ENCODE assay signal across 9 mouse cellular contexts in genomic region chr5:114174639-114175038, GRCm38 (mm10). TPM values are rescaled to one million over a fixed set of nuclear protein-coding genes. Genes with fewer than 3 reads are reported as not detected.
A peak's percentile ranks its signal among the peaks of the same experiment; 100 is the strongest.
DNase-seq lines count a peak whose midpoint lies in the region; ATAC-seq and TF ChIP-seq lines count a peak whose summit lies in the region.
"Had no signal": no experiment of that assay in that cellular context is flagged by ENCODE, and none has a peak within 500 bp of the region (broad histone marks: within the 10 kb centered on the region; RNA-seq: fewer than 3 reads in every experiment).

No protein-coding gene starts in this region.

- intact Hi-C loops in heart, postnatal 25 days (cut with DNase I), result loop anchor here (5.0 kb wide), 2 partner anchors 37 to 203 kb away; no protein-coding TSS in a partner anchor
- intact Hi-C loops in left cerebral cortex, postnatal 36 days (cut with DNase I), result loop anchor here (10.0 kb wide), 1 partner anchor 130 kb away; no protein-coding TSS in a partner anchor

- TF ChIP-seq CTCF in intestine, postnatal 0 days (IDR thresholded peaks at IDR 0.05; ENCODE audit: low read depth), result peak; percentile 61

- H3K27ac ChIP-seq in forebrain, embryonic 14.5 days (ENCODE audit: low read depth, low read length), result no peak overlapping the region
- no peak overlapping the region for H3K27ac ChIP-seq in intestine, postnatal 0 days (ENCODE audit: low read depth, low read length)
- no peak overlapping the region for H3K27ac ChIP-seq in lung, embryonic 16.5 days (ENCODE audit: low read length)

- no peak overlapping the region for H3K4me2 ChIP-seq in forebrain, embryonic 14.5 days (ENCODE audit: low read length)
- H3K4me2 ChIP-seq in intestine, postnatal 0 days (replicated peaks; ENCODE audit: low read depth), result peak overlapping the region; percentile 90
- peak overlapping the region; percentile 33 for H3K4me2 ChIP-seq in lung, embryonic 16.5 days (ENCODE audit: low read depth, low read length)

- no peaks in the 10 kb centered on the region for H3K9me3 ChIP-seq in forebrain, embryonic 14.5 days (replicated peaks; ENCODE audit: control insufficient read depth, low read length)
- H3K9me3 ChIP-seq in intestine, postnatal 0 days (ENCODE audit: control insufficient read depth), result no peaks in the 10 kb centered on the region
- H3K9me3 ChIP-seq in lung, embryonic 16.5 days (ENCODE audit: control insufficient read depth, low read length), result no peaks in the 10 kb centered on the region

- no peak overlapping the region for H3K9ac ChIP-seq in forebrain, embryonic 14.5 days (ENCODE audit: low read length)
- H3K9ac ChIP-seq in intestine, postnatal 0 days (ENCODE audit: low read depth, low read length), result no peak overlapping the region
- H3K9ac ChIP-seq in lung, embryonic 16.5 days (ENCODE audit: low read length), result no peak overlapping the region

- 14% methylated on average over 16 of the region's 16 CpGs for WGBS in forebrain, embryonic 14.5 days
- WGBS in intestine, postnatal 0 days, result 10% methylated on average over 16 of the region's 16 CpGs
- 10% methylated on average over 16 of the region's 16 CpGs for WGBS in lung, embryonic 16.5 days

- peaks cover 6% of the 10 kb centered on the region; the same call in 1 of the 2 replicates for H3K27me3 ChIP-seq in forebrain, embryonic 14.5 days (replicated peaks; ENCODE audit: control insufficient read depth, insufficient read depth, low read length)
- H3K27me3 ChIP-seq in intestine, postnatal 0 days (replicated peaks; ENCODE audit: control insufficient read depth, insufficient read depth, low read length), result 0 out of 2 replicates have a peak, but pooled peaks cover 3% of the 10 kb centered on the region
- H3K27me3 ChIP-seq in lung, embryonic 16.5 days (ENCODE audit: control insufficient read depth, insufficient read depth, low read depth, low read length), result no peaks in the 10 kb centered on the region

- H3K4me3 ChIP-seq in forebrain, embryonic 14.5 days (ENCODE audit: low read depth, low read length), result no peak overlapping the region
- no peak overlapping the region for H3K4me3 ChIP-seq in intestine, postnatal 0 days (ENCODE audit: low read depth, low read length)
- H3K4me3 ChIP-seq in lung, embryonic 16.5 days (ENCODE audit: low read length), result 0 out of 2 replicates have a peak overlapping the region, but pooled peaks have one; percentile 5

- peaks cover 2% of the 10 kb centered on the region; the same call in 1 of the 2 replicates for H3K4me1 ChIP-seq in forebrain, embryonic 14.5 days (ENCODE audit: control insufficient read depth, insufficient read depth, low read length)
- peaks cover 5% of the 10 kb centered on the region; the same call in 1 of the 2 replicates for H3K4me1 ChIP-seq in intestine, postnatal 0 days (replicated peaks; ENCODE audit: control insufficient read depth, insufficient read depth, low read length)
- H3K4me1 ChIP-seq in lung, embryonic 16.5 days (replicated peaks; ENCODE audit: control insufficient read depth, insufficient read depth, low read length), result peaks cover 4% of the 10 kb centered on the region

- no peaks in the 10 kb centered on the region for H3K36me3 ChIP-seq in forebrain, embryonic 14.5 days (ENCODE audit: control insufficient read depth, insufficient read depth, low read length)
- no peaks in the 10 kb centered on the region for H3K36me3 ChIP-seq in intestine, postnatal 0 days (ENCODE audit: control insufficient read depth, insufficient read depth)
- H3K36me3 ChIP-seq in lung, embryonic 16.5 days (ENCODE audit: control insufficient read depth, insufficient read depth, low read length), result no peaks in the 10 kb centered on the region

- no peak for ATAC-seq in forebrain, embryonic 14.5 days
- no peak for ATAC-seq in intestine, postnatal 0 days
- ATAC-seq in lung, embryonic 16.5 days (ENCODE audit: low read depth), result no peak

- peak; percentile 95 for DNase-seq in heart, adult 11 months
- no peak for DNase-seq in heart, postnatal 25 days (ENCODE audit: low spot score)
- peak; percentile 43 for DNase-seq in MEL-GATA-1-ER (ENCODE audit: extremely low read depth, low read depth)
- DNase-seq in forebrain, embryonic 14.5 days (ENCODE audit: low spot score), result peak; percentile 56
- peak; percentile 70 for DNase-seq in testis, postnatal 14 days (ENCODE audit: low spot score)
- no peak for DNase-seq in left cerebral cortex, postnatal 36 days (ENCODE audit: low spot score in 2 of 2)

RNA-seq across cellular contexts. Expression of gene Acacb, which starts 28.3 kb away (rescaled TPM):
- total RNA-seq in heart, postnatal 25 days (2021), result 100 to 1,000 TPM; 182 to 193 TPM
- polyA plus RNA-seq in forebrain, embryonic 14.5 days (2014; fragmentation: Nextera tagmentation; extraction: Ambion mirVana), result 2.4 and 3.7 TPM in 2 replicates
- 0.69 and 1.1 TPM in 2 replicates for polyA plus RNA-seq in intestine, postnatal 0 days (2015; fragmentation: Nextera tagmentation; extraction: Ambion mirVana)
- 2.0 and 2.3 TPM in 2 replicates for polyA plus RNA-seq in lung, embryonic 16.5 days (2015; fragmentation: Nextera tagmentation; extraction: Ambion mirVana)
- total RNA-seq in left cerebral cortex, postnatal 36 days (2021), result 1 to 10 TPM; 3.9 to 6.9 TPM
- total RNA-seq: neutrophil, adult 5-6 weeks had no signal

RNA-seq across cellular contexts. Expression of gene Ung, which starts 44.5 kb away (rescaled TPM):
- 10 to 100 TPM; 29.7 to 32.3 TPM for total RNA-seq in heart, postnatal 25 days (2021)
- 12.1 and 13.3 TPM in 2 replicates for polyA plus RNA-seq in forebrain, embryonic 14.5 days (2014; fragmentation: Nextera tagmentation; extraction: Ambion mirVana)
- 10.0 and 11.4 TPM in 2 replicates for polyA plus RNA-seq in intestine, postnatal 0 days (2015; fragmentation: Nextera tagmentation; extraction: Ambion mirVana)
- polyA plus RNA-seq in lung, embryonic 16.5 days (2015; fragmentation: Nextera tagmentation; extraction: Ambion mirVana), result 33.8 and 38.6 TPM in 2 replicates
- 1 to 10 TPM; 3.3 to 5.3 TPM for total RNA-seq in left cerebral cortex, postnatal 36 days (2021)

RNA-seq across cellular contexts. Expression of gene Alkbh2, which starts 46.6 kb away (rescaled TPM):
- 1 to 10 TPM in 1 of 2 experiments, under 1 TPM in 1; 0.83 to 1.4 TPM for total RNA-seq in heart, postnatal 25 days (2021)
- polyA plus RNA-seq in forebrain, embryonic 14.5 days (2014; fragmentation: Nextera tagmentation; extraction: Ambion mirVana), result 6.5 and 8.3 TPM in 2 replicates
- polyA plus RNA-seq in intestine, postnatal 0 days (2015; fragmentation: Nextera tagmentation; extraction: Ambion mirVana), result 6.9 and 7.8 TPM in 2 replicates
- 6.3 and 8.0 TPM in 2 replicates for polyA plus RNA-seq in lung, embryonic 16.5 days (2015; fragmentation: Nextera tagmentation; extraction: Ambion mirVana)
- 1 to 10 TPM; 6.0 to 7.4 TPM for total RNA-seq in left cerebral cortex, postnatal 36 days (2021)

Comparison
In these comparisons a context has a peak if more than half of its experiments do, and no peak if none do; other contexts are left out.
1. DNase-seq: peak in heart, adult 11 months (single experiment), MEL-GATA-1-ER (single experiment), forebrain, embryonic 14.5 days (single experiment) and testis, postnatal 14 days (single experiment); none in heart, postnatal 25 days (single experiment) and left cerebral cortex, postnatal 36 days (0 of 2).